Mouse (Mus musculus) forebrain, embryonic 10.5 days (tissue): Measurements from ENCODE around the gene Mical3. TPM values are rescaled to one million over a fixed set of nuclear protein-coding genes. Genes with fewer than 3 reads are reported as not detected.

Experiments
- DNase-seq: peaks from one replicate; pipeline ENCODE4 v3.0.0-alpha.2; 2017; ENCODE audit warnings: low spot score; ENCODE audit errors: extremely low spot score
- H3K27ac ChIP-seq: fragments of 300-500 bp; sonication (generic); 2 replicates; pipeline ENCODE4 v1.5.1; 2016; ENCODE audit warnings: mild to moderate bottlenecking
- H3K27me3 ChIP-seq: fragments of 300-500 bp; sonication (generic); 2 replicates; pipeline ENCODE4 v1.6.1; 2016; ENCODE audit warnings: mild to moderate bottlenecking; ENCODE audit not compliant: poor library complexity, severe bottlenecking
- H3K36me3 ChIP-seq: fragments of 300-500 bp; sonication (generic); replicated peaks from 2 replicates; pipeline ENCODE4 v1.6.1; 2016; ENCODE audit warnings: mild to moderate bottlenecking, moderate library complexity
- H3K4me1 ChIP-seq: fragments of 300-500 bp; sonication (generic); 2 replicates; pipeline ENCODE4 v1.6.1; 2016
- H3K4me3 ChIP-seq: fragments of 300-500 bp; sonication (generic); 2 replicates; pipeline ENCODE4 v1.5.1; 2016; ENCODE audit warnings: mild to moderate bottlenecking, moderate library complexity
- H3K9me3 ChIP-seq: fragments of 300-500 bp; sonication (generic); 2 replicates; pipeline ENCODE4 v1.6.1; 2016; ENCODE audit warnings: mild to moderate bottlenecking, moderate library complexity
- WGBS: fragments of 180-500 bp; shearing (Covaris S2); methylation state at CpG from one replicate; pipeline ENCODE4 v1.1.7; 2016; 5-methylcytosine and 5-hydroxymethylcytosine counted together
- polyA plus RNA-seq: library from polyadenylated mRNA; unstranded; fragments of >200 nt; fragmentation: Nextera tagmentation; extraction: Ambion mirVana; gene quantifications from 2 replicates; pipeline ENCODE4 v1.2.1, GENCODE M21; 2016

The Mical3 gene
- 8.4 and 9.0 TPM in 2 replicates for polyA plus RNA-seq

- Histone ChIP-seq H3K9me3 (no peaks in the 10 kb centered on the region), H3K4me1 (peaks cover 45% of the 10 kb centered on the region), H3K4me3 (peak within 1 kb of the TSS; percentile 50), H3K36me3 (no peaks in the 10 kb centered on the region), H3K27me3 (peaks cover 51% of the 10 kb centered on the region), H3K27ac (peak within 1 kb of the TSS; percentile 81)
- DNase-seq: peak; percentile 67
- 1% methylated on average over 17 of the region's 17 CpGs for WGBS
Measured at GRCm38 (mm10) chr6:121130773-121131172, at the start of gene Mical3. TSS of gene Mical3 (minus strand) at chr6:121130999.

GRCm38 (mm10) chr6:121179846-121180245 lies 49.0 kb upstream of the Mical3 start:
- H3K27me3 ChIP-seq: no peaks in the 10 kb centered on the region
- no peak for DNase-seq
- no peaks in the 10 kb centered on the region for H3K36me3 ChIP-seq
- H3K9me3 ChIP-seq: no peaks in the 10 kb centered on the region
- 80% methylated on average over 7 of the region's 7 CpGs for WGBS
- H3K4me3 ChIP-seq: no peak overlapping the region
- no peak overlapping the region for H3K27ac ChIP-seq
- peaks cover 45% of the 10 kb centered on the region for H3K4me1 ChIP-seq

- Histone ChIP-seq H3K36me3 (no peaks in the 10 kb centered on the region), H3K27ac (no peak overlapping the region), H3K27me3 (no peaks in the 10 kb centered on the region), H3K9me3 (no peaks in the 10 kb centered on the region), H3K4me1 (peaks cover 34% of the 10 kb centered on the region), H3K4me3 (no peak overlapping the region)
- WGBS: 63% methylated on average over 7 of the region's 7 CpGs
- DNase-seq: no peak
Measured at GRCm38 (mm10) chr6:121178700-121179358, 48.0 kb upstream of the Mical3 start.

GRCm38 (mm10) chr6:121177118-121177708 lies 46.4 kb upstream of the Mical3 start:
- Histone ChIP-seq H3K27ac (no peak overlapping the region), H3K27me3 (no peaks in the 10 kb centered on the region), H3K4me1 (peaks cover 28% of the 10 kb centered on the region), H3K4me3 (no peak overlapping the region), H3K36me3 (no peaks in the 10 kb centered on the region), H3K9me3 (no peaks in the 10 kb centered on the region)
- 77% methylated on average over 7 of the region's 7 CpGs for WGBS
- no peak for DNase-seq

GRCm38 (mm10) chr6:121176731-121177098 lies 45.9 kb upstream of the Mical3 start:
- no peak for DNase-seq
- Histone ChIP-seq H3K4me3 (no peak overlapping the region), H3K36me3 (no peaks in the 10 kb centered on the region), H3K27me3 (no peaks in the 10 kb centered on the region), H3K27ac (peak overlapping the region; percentile 56; the same call in 1 of the 2 replicates), H3K9me3 (no peaks in the 10 kb centered on the region), H3K4me1 (peaks cover 28% of the 10 kb centered on the region)
- 80% methylated on average over 4 of the region's 4 CpGs for WGBS

GRCm38 (mm10) chr6:121176011-121176730 lies 45.4 kb upstream of the Mical3 start:
- peaks cover 28% of the 10 kb centered on the region for H3K4me1 ChIP-seq
- no peak overlapping the region for H3K4me3 ChIP-seq
- no peaks in the 10 kb centered on the region for H3K36me3 ChIP-seq
- peak overlapping the region; percentile 56; the same call in 1 of the 2 replicates for H3K27ac ChIP-seq
- DNase-seq: no peak
- H3K27me3 ChIP-seq: no peaks in the 10 kb centered on the region
- H3K9me3 ChIP-seq: no peaks in the 10 kb centered on the region
- 58% methylated on average over 14 of the region's 14 CpGs for WGBS

GRCm38 (mm10) chr6:121174761-121175160 lies 44.0 kb upstream of the Mical3 start:
- WGBS: 92% methylated on average over 6 of the region's 6 CpGs
- Histone ChIP-seq H3K27me3 (no peaks in the 10 kb centered on the region), H3K4me3 (no peak overlapping the region), H3K4me1 (peaks cover 28% of the 10 kb centered on the region), H3K36me3 (no peaks in the 10 kb centered on the region), H3K27ac (no peak overlapping the region), H3K9me3 (no peaks in the 10 kb centered on the region)
- DNase-seq: no peak

- WGBS: 77% methylated on average over 5 of the region's 5 CpGs
- Histone ChIP-seq H3K9me3 (no peaks in the 10 kb centered on the region), H3K27ac (peak overlapping the region; percentile 5; the same call in 1 of the 2 replicates), H3K4me1 (peaks cover 28% of the 10 kb centered on the region), H3K27me3 (no peaks in the 10 kb centered on the region), H3K4me3 (no peak overlapping the region), H3K36me3 (no peaks in the 10 kb centered on the region)
- DNase-seq: no peak
Measured at GRCm38 (mm10) chr6:121173471-121173870, 42.7 kb upstream of the Mical3 start.

- Histone ChIP-seq H3K4me1 (peaks cover 25% of the 10 kb centered on the region), H3K36me3 (no peaks in the 10 kb centered on the region), H3K27me3 (no peaks in the 10 kb centered on the region), H3K27ac (no peak overlapping the region), H3K4me3 (no peak overlapping the region), H3K9me3 (no peaks in the 10 kb centered on the region)
- WGBS: 92% methylated on average over 6 of the region's 6 CpGs
- DNase-seq: no peak
Measured at GRCm38 (mm10) chr6:121171102-121171501, 40.3 kb upstream of the Mical3 start.

GRCm38 (mm10) chr6:121167381-121167975 lies 36.7 kb upstream of the Mical3 start:
- Histone ChIP-seq H3K36me3 (no peaks in the 10 kb centered on the region), H3K9me3 (no peaks in the 10 kb centered on the region), H3K27me3 (no peaks in the 10 kb centered on the region), H3K4me3 (no peak overlapping the region), H3K4me1 (peaks cover 21% of the 10 kb centered on the region), H3K27ac (peak overlapping the region; percentile 61)
- 66% methylated on average over 7 of the region's 7 CpGs for WGBS
- DNase-seq: no peak

- H3K27me3 ChIP-seq: no peaks in the 10 kb centered on the region
- DNase-seq: no peak
- H3K9me3 ChIP-seq: no peaks in the 10 kb centered on the region
- H3K27ac ChIP-seq: peak overlapping the region; percentile 58
- WGBS: 58% methylated on average over 10 of the region's 10 CpGs
- no peak overlapping the region for H3K4me3 ChIP-seq
- no peaks in the 10 kb centered on the region for H3K36me3 ChIP-seq
- peaks cover 21% of the 10 kb centered on the region for H3K4me1 ChIP-seq
Measured at GRCm38 (mm10) chr6:121166098-121166552, 35.3 kb upstream of the Mical3 start.

- DNase-seq: no peak
- no peaks in the 10 kb centered on the region for H3K36me3 ChIP-seq
- H3K4me1 ChIP-seq: peaks cover 15% of the 10 kb centered on the region
- H3K9me3 ChIP-seq: no peaks in the 10 kb centered on the region
- WGBS: 92% methylated on average over 12 of the region's 12 CpGs
- no peak overlapping the region for H3K27ac ChIP-seq
- no peak overlapping the region for H3K4me3 ChIP-seq
- no peaks in the 10 kb centered on the region for H3K27me3 ChIP-seq
Measured at GRCm38 (mm10) chr6:121162616-121163015, 31.8 kb upstream of the Mical3 start.
